8 mouse cellular contexts compared by ENCODE assay signal in the genomic region with DNA sequence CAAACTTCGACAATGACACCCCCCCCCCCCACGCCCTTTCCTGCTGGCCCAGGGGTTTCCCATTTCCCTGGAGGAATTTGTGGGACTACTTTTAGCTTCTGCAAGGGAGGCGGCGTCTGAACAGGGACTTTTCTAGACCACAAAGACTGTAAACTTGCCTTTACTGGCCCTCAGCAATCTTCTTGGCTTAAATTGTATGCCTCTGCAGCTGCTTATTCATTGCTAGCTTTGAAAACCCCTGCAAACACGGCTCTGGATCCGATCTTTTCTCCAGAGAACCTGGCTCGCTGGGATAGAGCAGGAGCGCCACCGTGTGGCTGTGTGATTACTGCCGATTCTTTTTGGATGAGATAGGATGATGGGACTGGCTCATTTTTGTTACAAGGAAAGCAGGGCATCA. TPM values are rescaled to one million over a fixed set of nuclear protein-coding genes. Genes with fewer than 3 reads are reported as not detected.
DNase-seq lines count a peak whose midpoint lies in the region; ATAC-seq and TF ChIP-seq lines count a peak whose summit lies in the region.

No protein-coding gene starts in this region.

- no peaks in the 10 kb centered on the region for H3K9me3 ChIP-seq in embryonic facial prominence, embryonic 12.5 days
- H3K9me3 ChIP-seq in limb, embryonic 11.5 days (ENCODE audit: control insufficient read depth, low read length) = no peaks in the 10 kb centered on the region
- H3K9me3 ChIP-seq in midbrain, embryonic 13.5 days = no peaks in the 10 kb centered on the region

- TF ChIP-seq CTCF in heart, adult 2 months (IDR thresholded peaks at IDR 0.05) = peak; percentile 99
- peak; percentile 96 for TF ChIP-seq CTCF in kidney, adult 2 months (conservative IDR thresholded peaks at IDR 0.05; ENCODE audit: insufficient read depth, insufficient read length, low read depth, low read length)
- peak; percentile 97 for TF ChIP-seq CTCF in small intestine, adult 2 months (IDR thresholded peaks at IDR 0.05; ENCODE audit: extremely low read depth, insufficient read length, insufficient replicate concordance, low read depth, low read length)

- 0 out of 2 replicates have a peak, but pooled peaks have one; percentile 37 for ATAC-seq in embryonic facial prominence, embryonic 12.5 days (ENCODE audit: insufficient number of reproducible peaks, insufficient read depth, low FRiP score, low TSS enrichment)
- ATAC-seq in limb, embryonic 11.5 days (ENCODE audit: insufficient number of reproducible peaks, low FRiP score, low TSS enrichment, low read depth) = no peak
- ATAC-seq in midbrain, embryonic 13.5 days = peak; percentile 66

- H3K27me3 ChIP-seq in embryonic facial prominence, embryonic 12.5 days = no peaks in the 10 kb centered on the region
- H3K27me3 ChIP-seq in heart, adult 2 months (ENCODE audit: control insufficient read depth, insufficient read depth, low read length) = no peaks in the 10 kb centered on the region
- H3K27me3 ChIP-seq in kidney, adult 2 months (replicated peaks; ENCODE audit: control insufficient read depth, insufficient read depth, low read length) = no peaks in the 10 kb centered on the region
- H3K27me3 ChIP-seq in limb, embryonic 11.5 days (ENCODE audit: control insufficient read depth, insufficient read depth, low read length) = no peaks in the 10 kb centered on the region
- H3K27me3 ChIP-seq in midbrain, embryonic 13.5 days = no peaks in the 10 kb centered on the region; the same call in 1 of the 2 replicates
- H3K27me3 ChIP-seq in small intestine, adult 2 months (ENCODE audit: control insufficient read depth, insufficient read depth, low read length) = no peaks in the 10 kb centered on the region

- H3K4me2 ChIP-seq in embryonic facial prominence, embryonic 12.5 days (replicated peaks) = peak overlapping the region; percentile 48
- peak overlapping the region; percentile 39 for H3K4me2 ChIP-seq in limb, embryonic 11.5 days (ENCODE audit: low read depth, severe bottlenecking)
- peak overlapping the region; percentile 26 for H3K4me2 ChIP-seq in midbrain, embryonic 13.5 days (replicated peaks)

- TF ChIP-seq EP300 in heart, adult 2 months (IDR thresholded peaks at IDR 0.05; ENCODE audit: insufficient read depth, low read depth, low read length) = peak; percentile 94

- peak; percentile 66 for DNase-seq in 3134 (ENCODE audit: extremely low read depth, insufficient read length, low spot score)
- DNase-seq in adrenal gland, postnatal 36 days = peak; percentile 91
- peak; percentile 87 to 95 for DNase-seq in heart, adult 2 months
- peak; percentile 90 for DNase-seq in kidney, adult 2 months
- peak; percentile 95 for DNase-seq in limb, embryonic 11.5 days (ENCODE audit: low spot score)

- H3K9ac ChIP-seq in embryonic facial prominence, embryonic 12.5 days = no peak overlapping the region
- no peak overlapping the region for H3K9ac ChIP-seq in heart, adult 2 months (ENCODE audit: low read depth, low read length)
- H3K9ac ChIP-seq in limb, embryonic 11.5 days (ENCODE audit: low read length) = no peak overlapping the region
- H3K9ac ChIP-seq in midbrain, embryonic 13.5 days (replicated peaks) = peak overlapping the region; percentile 39; the same call in 1 of the 2 replicates

- intact Hi-C loops in heart, adult 2 months (cut with DNase I) = loop anchor here (1.0 to 5.0 kb wide), 8 partner anchors 138 to 618 kb away; a partner anchor contains a TSS

- H3K4me3 ChIP-seq in embryonic facial prominence, embryonic 12.5 days = 0 out of 2 replicates have a peak overlapping the region, but pooled peaks have one; percentile 12
- H3K4me3 ChIP-seq in heart, adult 2 months = peak overlapping the region; percentile 20; the same call in 1 of the 2 replicates
- 0 out of 2 replicates have a peak overlapping the region, but pooled peaks have one; percentile 5 for H3K4me3 ChIP-seq in kidney, adult 2 months (ENCODE audit: insufficient read depth, low read depth, low read length)
- no peak overlapping the region for H3K4me3 ChIP-seq in limb, embryonic 11.5 days (ENCODE audit: low read depth, low read length)
- H3K4me3 ChIP-seq in midbrain, embryonic 13.5 days (replicated peaks) = no peak overlapping the region
- peak overlapping the region; percentile 29; the same call in 1 of the 2 replicates for H3K4me3 ChIP-seq in small intestine, adult 2 months (ENCODE audit: low read depth, low read length)

- TF ChIP-seq POLR2A in heart, adult 2 months (IDR thresholded peaks at IDR 0.05; ENCODE audit: insufficient read depth, low read depth, low read length) = no peak
- no peak for TF ChIP-seq POLR2A in kidney, adult 2 months (IDR thresholded peaks at IDR 0.05; ENCODE audit: low read depth, low read length)
- no peak for TF ChIP-seq POLR2A in small intestine, adult 2 months (IDR thresholded peaks at IDR 0.05; ENCODE audit: low read depth, low read length)

- H3K4me1 ChIP-seq in embryonic facial prominence, embryonic 12.5 days = peaks cover 8% of the 10 kb centered on the region; the same call in 1 of the 2 replicates
- H3K4me1 ChIP-seq in heart, adult 2 months (ENCODE audit: control insufficient read depth, insufficient read depth, low read length) = peaks cover 2% of the 10 kb centered on the region
- H3K4me1 ChIP-seq in kidney, adult 2 months (ENCODE audit: control insufficient read depth, insufficient read depth, low read length) = no peaks in the 10 kb centered on the region; the same call in 1 of the 2 replicates
- 0 out of 2 replicates have a peak, but pooled peaks cover 3% of the 10 kb centered on the region for H3K4me1 ChIP-seq in limb, embryonic 11.5 days (ENCODE audit: control insufficient read depth, insufficient read depth, low read length)
- no peaks in the 10 kb centered on the region; the same call in 1 of the 2 replicates for H3K4me1 ChIP-seq in midbrain, embryonic 13.5 days (replicated peaks)
- H3K4me1 ChIP-seq in small intestine, adult 2 months (ENCODE audit: control insufficient read depth, insufficient read depth, insufficient read length, low read length) = no peaks in the 10 kb centered on the region

- 7% methylated on average over 10 of the region's 10 CpGs for WGBS in embryonic facial prominence, embryonic 12.5 days
- 2% methylated on average over 10 of the region's 10 CpGs for WGBS in heart, adult 2 months
- 1% methylated on average over 10 of the region's 10 CpGs for WGBS in kidney, adult 2 months
- WGBS in limb, embryonic 11.5 days = 10% methylated on average over 10 of the region's 10 CpGs
- WGBS in midbrain, embryonic 13.5 days = 8% methylated on average over 10 of the region's 10 CpGs
- 8% methylated on average over 10 of the region's 10 CpGs for WGBS in small intestine, adult 2 months

- no peaks in the 10 kb centered on the region for H3K79me2 ChIP-seq in heart, adult 2 months (replicated peaks; ENCODE audit: control insufficient read depth, insufficient read depth, low read length)

- H3K36me3 ChIP-seq in embryonic facial prominence, embryonic 12.5 days = no peaks in the 10 kb centered on the region
- H3K36me3 ChIP-seq in heart, adult 2 months (ENCODE audit: control insufficient read depth, insufficient read depth, low read length) = no peaks in the 10 kb centered on the region
- no peaks in the 10 kb centered on the region for H3K36me3 ChIP-seq in kidney, adult 2 months (ENCODE audit: control insufficient read depth, insufficient read depth, low read length)
- H3K36me3 ChIP-seq in limb, embryonic 11.5 days (ENCODE audit: control insufficient read depth, insufficient read depth, low read length) = no peaks in the 10 kb centered on the region
- H3K36me3 ChIP-seq in midbrain, embryonic 13.5 days = no peaks in the 10 kb centered on the region
- H3K36me3 ChIP-seq in small intestine, adult 2 months (ENCODE audit: control insufficient read depth, insufficient read depth, low read length) = no peaks in the 10 kb centered on the region

- H3K27ac ChIP-seq in embryonic facial prominence, embryonic 12.5 days = peak overlapping the region; percentile 52; the same call in 1 of the 2 replicates
- peak overlapping the region; percentile 75 for H3K27ac ChIP-seq in heart, adult 2 months
- H3K27ac ChIP-seq in kidney, adult 2 months (ENCODE audit: insufficient read depth, low read depth, low read length) = peak overlapping the region; percentile 33; the same call in 1 of the 2 replicates
- no peak overlapping the region for H3K27ac ChIP-seq in limb, embryonic 11.5 days (replicated peaks; ENCODE audit: low read depth, low read length)
- no peak overlapping the region for H3K27ac ChIP-seq in midbrain, embryonic 13.5 days
- peak overlapping the region; percentile 24 for H3K27ac ChIP-seq in small intestine, adult 2 months (ENCODE audit: insufficient read depth, low read depth, low read length)

RNA-seq across cellular contexts. Expression of a gene that starts 32.7 kb away (rescaled TPM):
- total RNA-seq in adrenal gland, postnatal 36 days (2021) = not detected
- not detected in 2 replicates for polyA plus RNA-seq in embryonic facial prominence, embryonic 12.5 days (2016; fragmentation: Nextera tagmentation; extraction: Ambion mirVana)
- not detected for total RNA-seq in heart, adult 2 months (2021)
- not detected in 2 replicates for polyA plus RNA-seq in heart, adult 2 months (2012; rRNA removed)
- 0.07 TPM in 1 of 2 replicates, not detected in the other for polyA plus RNA-seq in kidney, adult 2 months (2012; rRNA removed)
- polyA plus RNA-seq in limb, embryonic 11.5 days (2014; fragmentation: Nextera tagmentation; extraction: Ambion mirVana) = not detected in 2 replicates
- polyA plus RNA-seq in midbrain, embryonic 13.5 days (2015; fragmentation: Nextera tagmentation; extraction: Ambion mirVana) = not detected in 2 replicates
- not detected in 2 replicates for polyA plus RNA-seq in small intestine, adult 2 months (2012; rRNA removed)

Comparison
In these comparisons a context has a peak if more than half of its experiments do, and no peak if none do; other contexts are left out.
1. H3K27ac ChIP-seq: peak in embryonic facial prominence, embryonic 12.5 days (single experiment), heart, adult 2 months (single experiment), kidney, adult 2 months (single experiment) and small intestine, adult 2 months (single experiment); none in limb, embryonic 11.5 days (single experiment) and midbrain, embryonic 13.5 days (single experiment).
2. H3K4me3 ChIP-seq: peak in embryonic facial prominence, embryonic 12.5 days (single experiment), heart, adult 2 months (single experiment), kidney, adult 2 months (single experiment) and small intestine, adult 2 months (single experiment); none in limb, embryonic 11.5 days (single experiment) and midbrain, embryonic 13.5 days (single experiment).
3. Peak in every context shown above with its lines, with median percentiles within 50 percentile points of each other: DNase-seq, H3K4me2 ChIP-seq and CTCF ChIP-seq.